Mouse (Mus musculus): ENCODE measurements around the gene Tesk2. TPM values are rescaled to one million over a fixed set of nuclear protein-coding genes. Genes with fewer than 3 reads are reported as not detected.

Tesk2 gene
- total RNA-seq, 4 experiments from 2014 or later: 4.9 to 6.8 (median 6.7) TPM

DNA sequence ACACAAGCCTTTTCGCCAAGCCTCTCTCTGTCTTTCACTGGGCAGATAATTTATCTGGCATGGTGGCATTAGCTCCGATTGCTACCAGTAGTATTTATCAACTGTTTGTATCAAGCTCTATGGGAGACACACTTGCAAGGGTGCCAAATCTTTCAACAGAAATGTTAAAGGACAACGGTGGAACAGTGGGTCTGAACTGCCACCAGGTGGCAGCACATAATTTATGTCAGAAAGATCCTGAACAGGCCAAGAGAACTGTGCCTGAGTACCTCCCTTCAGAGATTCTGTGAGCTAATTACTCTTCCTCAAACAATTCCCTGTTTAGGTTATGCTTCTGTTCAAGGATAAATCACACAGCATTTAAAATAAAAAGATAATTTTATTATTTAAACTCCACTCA, 1.4 kb upstream of the Tesk2 start:
- DNase-seq: peak; percentile 52

DNA sequence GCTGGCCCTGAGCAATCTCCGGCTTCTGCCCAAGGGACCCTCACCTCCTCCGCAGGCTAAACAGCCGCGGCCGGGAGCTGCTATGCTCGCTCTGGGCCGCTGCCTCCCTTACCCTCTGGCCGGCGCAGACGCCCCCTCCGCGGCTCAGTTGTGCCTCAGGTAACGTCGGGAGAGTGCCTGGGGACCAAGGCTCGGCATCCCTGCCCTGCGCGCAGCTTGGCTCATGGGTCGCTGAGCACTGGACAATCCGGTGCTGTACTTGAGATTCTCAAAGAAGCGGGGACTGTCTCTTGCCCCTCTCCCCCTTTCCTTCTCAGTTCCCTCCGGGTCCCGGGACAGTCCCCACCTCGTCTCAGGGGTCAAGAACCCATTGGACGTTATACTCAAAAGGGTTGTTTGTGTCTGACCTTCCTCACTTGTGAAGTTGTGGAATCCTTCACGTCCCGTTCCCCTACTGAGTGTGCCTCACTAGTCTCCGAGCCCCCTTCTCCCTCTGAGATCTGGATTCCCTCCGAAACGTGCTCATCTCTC, 415 bp downstream of the Tesk2 start:
- no peak for DNase-seq

DNA sequence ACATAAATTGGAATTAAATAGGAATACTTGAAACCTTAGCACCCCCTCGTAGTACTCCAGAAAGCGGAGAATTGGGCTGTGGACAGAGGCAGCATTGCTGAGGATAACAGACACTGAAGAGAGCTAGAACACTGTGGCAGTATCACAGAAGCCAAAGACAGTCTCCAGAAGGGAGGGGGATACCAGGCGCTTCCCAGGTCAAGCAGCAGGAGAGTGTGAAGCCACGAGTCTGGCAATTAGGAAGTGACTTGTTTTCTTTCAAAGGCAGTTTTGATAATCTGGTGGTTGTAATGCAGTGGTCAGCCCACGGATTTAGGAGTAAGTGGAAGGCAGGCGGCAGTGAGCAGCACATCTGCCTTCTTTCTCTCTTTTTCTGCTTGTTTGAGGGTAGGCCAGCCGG, 1.5 kb downstream of the Tesk2 start:
- no peak for DNase-seq

DNA sequence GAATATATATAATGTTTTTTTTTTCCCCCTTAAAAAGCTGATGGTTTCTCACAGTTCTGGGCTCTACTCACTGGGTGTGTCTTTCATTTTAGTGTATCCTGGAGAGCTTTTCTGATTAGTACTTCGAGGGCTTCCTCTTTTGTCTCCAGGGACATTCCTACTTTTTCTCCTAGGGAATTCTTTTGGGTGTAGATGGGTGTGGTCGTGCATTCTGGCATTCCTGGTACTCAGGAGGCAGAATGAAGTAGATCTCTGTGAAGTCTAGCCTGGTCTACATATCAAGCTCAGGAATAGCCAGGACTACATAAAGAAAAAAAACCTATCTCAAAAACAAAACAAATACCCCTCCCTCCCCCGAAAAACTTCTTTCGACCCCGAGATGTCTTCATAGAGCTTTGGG, 4.7 kb downstream of the Tesk2 start:
- no peak for DNase-seq

DNA sequence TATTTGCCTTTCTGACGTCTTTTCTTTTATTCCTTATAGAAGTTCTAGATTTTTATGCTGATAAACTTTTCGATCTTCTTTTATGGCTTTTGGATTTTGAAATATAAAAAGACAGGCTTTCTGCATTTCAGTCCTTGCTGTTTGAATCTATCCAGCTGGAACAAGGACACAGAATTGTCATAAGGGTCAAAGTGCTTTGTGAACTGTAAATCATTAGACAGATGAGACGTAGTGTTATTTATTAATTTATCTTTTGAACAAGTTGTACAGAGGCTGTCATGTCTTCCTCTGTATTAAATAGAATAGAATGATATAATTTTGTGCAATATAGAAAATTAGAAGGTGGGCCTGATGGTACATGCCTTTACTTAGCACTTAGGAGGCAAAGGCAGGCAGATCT, 6.7 kb downstream of the Tesk2 start:
- DNase-seq: no peak

DNA sequence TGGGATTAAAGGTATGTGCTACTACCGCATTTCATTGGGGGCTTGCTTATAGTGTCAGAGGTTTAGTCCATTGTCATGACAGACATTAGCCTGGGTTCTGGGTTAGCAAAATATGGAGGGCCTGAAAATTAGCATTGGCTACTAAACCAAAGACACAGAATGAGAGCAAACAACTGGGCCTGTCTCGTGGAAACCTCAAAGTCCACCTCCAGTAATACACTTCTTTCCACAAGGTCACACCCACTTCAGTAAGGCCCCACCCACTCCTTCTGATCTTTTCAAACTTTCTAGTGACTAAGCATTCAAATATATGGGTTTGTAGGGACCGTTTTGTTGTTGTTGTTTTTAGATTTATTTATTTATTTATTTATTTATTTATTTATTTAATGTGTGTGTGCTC, 8.8 kb downstream of the Tesk2 start:
- no peak for DNase-seq

DNA sequence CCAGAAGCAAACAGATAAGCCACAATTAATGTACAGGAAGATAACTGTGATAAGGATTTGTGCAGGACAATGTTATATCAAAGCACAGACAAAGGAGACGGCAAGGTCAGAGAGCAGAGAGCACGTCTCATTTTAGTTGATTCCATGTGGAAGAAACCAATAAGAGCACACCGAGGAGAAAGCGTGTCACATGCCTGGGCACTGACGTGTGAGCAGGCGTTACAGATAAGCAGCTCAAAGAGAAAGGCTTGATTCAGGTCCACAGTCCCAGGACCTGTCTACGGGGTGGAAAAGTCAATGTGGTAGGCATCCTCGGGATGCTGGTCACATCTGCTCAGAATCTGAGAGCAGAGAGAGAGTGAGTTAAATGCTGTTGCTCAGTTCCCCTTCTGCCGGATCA, 10.3 kb downstream of the Tesk2 start:
- DNase-seq: no peak

GRCm38 (mm10) chr4:116732355-116732754, 11.6 kb downstream of the Tesk2 start:
- no peak for DNase-seq

DNA sequence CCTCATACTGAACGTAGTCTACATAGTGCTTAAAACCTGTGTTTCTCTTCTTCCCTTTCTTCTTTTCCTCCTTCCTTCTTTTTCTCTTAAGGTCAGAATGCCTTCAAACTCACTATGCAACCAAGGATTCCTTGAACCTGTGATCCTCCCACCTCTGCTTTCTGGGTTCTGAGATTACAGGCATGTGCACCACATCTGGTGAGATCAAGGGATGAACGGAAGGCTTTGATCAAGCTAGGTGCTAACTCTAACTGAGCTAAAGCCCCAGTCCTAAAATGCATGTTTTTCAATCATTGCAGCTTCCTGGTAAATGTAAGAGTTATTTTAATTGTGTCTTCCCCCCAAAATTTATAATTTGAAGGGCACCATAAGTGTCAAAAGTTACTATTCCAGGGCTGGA, 14.2 kb downstream of the Tesk2 start:
- no peak for DNase-seq

- DNase-seq: no peak
Observed at GRCm38 (mm10) chr4:116738972-116739751, 18.4 kb downstream of the Tesk2 start.

- DNase-seq: peak; percentile 8
Observed at GRCm38 (mm10) chr4:116749750-116750149, 29.0 kb downstream of the Tesk2 start.

- no peak for DNase-seq
Observed at GRCm38 (mm10) chr4:116761914-116762313, 41.2 kb downstream of the Tesk2 start.

- no peak for DNase-seq
Observed at GRCm38 (mm10) chr4:116764001-116764400, 43.3 kb downstream of the Tesk2 start.

DNA sequence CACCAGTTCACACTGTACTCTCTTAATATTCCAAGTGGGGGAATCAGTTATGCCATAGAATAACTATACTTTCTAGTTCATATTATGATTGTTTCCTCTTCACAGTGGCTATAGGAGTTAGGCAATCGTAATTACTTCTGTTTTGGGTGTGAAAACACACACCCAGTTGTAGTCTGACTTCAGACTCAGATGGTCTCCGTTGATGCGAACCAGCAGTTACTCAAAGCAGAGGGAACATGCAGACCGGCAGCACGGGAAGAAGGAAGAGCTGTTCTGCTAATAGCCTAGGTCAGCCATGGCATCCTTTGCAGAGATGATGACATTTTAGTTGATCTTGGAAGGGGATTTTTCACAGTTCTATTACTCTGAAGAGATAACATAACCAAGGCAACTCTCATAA, 47.8 kb downstream of the Tesk2 start:
- DNase-seq: no peak

- no peak for DNase-seq
Observed at GRCm38 (mm10) chr4:116769060-116769459, 48.3 kb downstream of the Tesk2 start.

DNA sequence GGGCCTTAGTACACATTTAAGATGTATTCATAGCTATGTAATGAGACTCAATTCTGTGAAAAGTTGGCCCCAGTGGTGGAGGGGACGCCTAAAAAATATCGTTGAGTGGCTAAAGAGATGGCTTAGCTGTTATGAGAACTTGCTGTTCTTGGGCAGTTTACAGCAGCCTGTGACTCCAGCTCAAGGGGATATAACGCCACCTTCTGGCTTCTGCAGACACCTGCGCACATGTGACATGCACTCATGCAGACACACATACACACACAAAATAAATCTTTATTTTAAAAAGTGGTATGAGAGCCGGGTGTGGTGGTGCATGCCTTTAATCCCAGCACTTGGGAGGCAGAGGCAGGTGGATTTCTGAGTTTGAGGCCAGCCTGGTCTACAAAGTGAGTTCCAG, 55.6 kb downstream of the Tesk2 start:
- DNase-seq: no peak

- no peak for DNase-seq
Observed at GRCm38 (mm10) chr4:116777079-116777478, 56.3 kb downstream of the Tesk2 start.

- DNase-seq: no peak
Observed at GRCm38 (mm10) chr4:116780541-116780940, 59.8 kb downstream of the Tesk2 start.

GRCm38 (mm10) chr4:116781366-116781765, 60.6 kb downstream of the Tesk2 start:
- DNase-seq: no peak

DNA sequence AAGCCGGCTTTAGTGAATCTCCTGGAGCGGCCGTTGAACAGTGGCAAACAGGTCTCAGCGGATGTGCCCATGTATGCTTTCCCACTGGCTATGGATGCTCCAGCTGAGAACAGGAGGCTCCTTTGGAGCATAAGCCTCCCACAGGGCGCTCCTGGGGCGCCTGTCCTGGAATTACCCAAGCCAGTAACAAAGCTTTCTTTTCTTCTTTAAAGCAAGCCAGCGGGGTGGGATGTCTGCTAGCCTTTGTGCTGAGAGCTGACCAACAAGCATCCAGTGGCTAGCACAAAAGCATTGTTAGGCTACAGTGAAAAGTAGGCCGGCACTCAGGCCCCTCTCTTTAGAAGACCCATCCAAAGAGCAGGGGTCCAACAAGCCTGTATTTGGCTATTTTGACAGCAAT, 61.4 kb downstream of the Tesk2 start:
- DNase-seq: no peak

DNA sequence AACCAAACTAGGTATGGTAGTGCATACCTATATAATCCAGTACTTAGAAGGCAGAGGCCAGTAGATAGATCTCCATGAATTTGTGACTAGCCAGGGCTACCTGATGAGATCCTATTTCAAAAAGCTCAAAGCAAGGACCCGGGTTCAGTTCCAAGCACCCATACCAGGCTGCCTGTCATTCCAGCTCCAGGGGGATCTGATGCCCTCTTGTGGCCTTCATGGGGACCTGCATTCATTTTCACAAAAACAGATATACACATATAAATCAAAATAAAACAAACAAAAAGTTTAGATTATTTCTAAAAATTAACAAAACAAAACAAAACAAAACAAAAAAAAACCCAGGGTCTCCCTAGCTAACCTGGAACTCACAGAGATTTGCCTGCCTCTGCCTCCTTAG, 65.8 kb downstream of the Tesk2 start:
- DNase-seq: no peak

GRCm38 (mm10) chr4:116787985-116788760, 67.4 kb downstream of the Tesk2 start:
- DNase-seq: no peak

GRCm38 (mm10) chr4:116788956-116789355, 68.2 kb downstream of the Tesk2 start:
- DNase-seq: peak; percentile 61

- DNase-seq: no peak
Observed at GRCm38 (mm10) chr4:116792453-116792852, 71.7 kb downstream of the Tesk2 start.

Data from adrenal gland, adult 8-10 months (tissue).